Mouse (Mus musculus) lung, postnatal 0 days (tissue): ENCODE data around the gene Ugt1a5.

Experiments
- CTCF ChIP-seq: IDR thresholded peaks from 2 replicates; pipeline ENCODE4 v1.5.1; 2016; ENCODE audit warnings: antibody characterized with exemption, mild to moderate bottlenecking
- EP300 ChIP-seq: IDR thresholded peaks from 2 replicates; pipeline ENCODE4 v1.6.1; 2016; ENCODE audit warnings: antibody characterized with exemption, mild to moderate bottlenecking, control low read depth

GRCm38 (mm10) chr1:88192136-88192535 lies 26.3 kb downstream of the Ugt1a5 start:
- TF ChIP-seq CTCF: no peak
- TF ChIP-seq EP300: no peak
